Mouse (Mus musculus) olfactory bulb, adult 2 months (tissue): Measurements from ENCODE around the gene Ndufa11. TPM values are rescaled to one million over a fixed set of nuclear protein-coding genes. Genes with fewer than 3 reads are reported as not detected.

Source experiments
- H3K27ac ChIP-seq: fragments of 200-500 bp; 2 replicates; pipeline ENCODE4 v1.5.1; 2012; ENCODE audit warnings: low read depth, low read length; ENCODE audit not compliant: insufficient read depth
- H3K4me1 ChIP-seq: fragments of 200-500 bp; 2 replicates; pipeline ENCODE4 v1.6.1; 2012; ENCODE audit warnings: low read length; ENCODE audit not compliant: control insufficient read depth, insufficient read depth
- H3K4me3 ChIP-seq: fragments of 200-500 bp; 2 replicates; pipeline ENCODE4 v1.5.1; 2012; ENCODE audit warnings: mild to moderate bottlenecking, low read depth, low read length, moderate library complexity; ENCODE audit not compliant: insufficient read depth
- CTCF ChIP-seq: fragments of 200-500 bp; IDR thresholded peaks from 2 replicates; pipeline ENCODE4 v1.5.1; 2012; ENCODE audit warnings: low read depth, mild to moderate bottlenecking, low read length, moderate library complexity; ENCODE audit not compliant: insufficient read depth
- POLR2A ChIP-seq: fragments of 200-500 bp; IDR thresholded peaks from 2 replicates; pipeline ENCODE4 v1.6.1; 2012; ENCODE audit warnings: mild to moderate bottlenecking, low read depth, low read length, moderate library complexity; ENCODE audit not compliant: insufficient read depth
- WGBS: fragments of 180-500 bp; shearing (Covaris S2); methylation state at CpG from one replicate; pipeline ENCODE4 v1.1.7; 2018; 5-methylcytosine and 5-hydroxymethylcytosine counted together
- polyA plus RNA-seq: library from polyadenylated mRNA; stranded (reverse); fragments of >200 nt; gene quantifications from 2 replicates; pipeline ENCODE4 v1.2.4, GENCODE M21; 2012; ENCODE audit warnings: low replicate concordance; ENCODE audit not compliant: missing spikeins, insufficient read depth, insufficient read length

Ndufa11 gene
- polyA plus RNA-seq, 1 experiment: not detected

DNA sequence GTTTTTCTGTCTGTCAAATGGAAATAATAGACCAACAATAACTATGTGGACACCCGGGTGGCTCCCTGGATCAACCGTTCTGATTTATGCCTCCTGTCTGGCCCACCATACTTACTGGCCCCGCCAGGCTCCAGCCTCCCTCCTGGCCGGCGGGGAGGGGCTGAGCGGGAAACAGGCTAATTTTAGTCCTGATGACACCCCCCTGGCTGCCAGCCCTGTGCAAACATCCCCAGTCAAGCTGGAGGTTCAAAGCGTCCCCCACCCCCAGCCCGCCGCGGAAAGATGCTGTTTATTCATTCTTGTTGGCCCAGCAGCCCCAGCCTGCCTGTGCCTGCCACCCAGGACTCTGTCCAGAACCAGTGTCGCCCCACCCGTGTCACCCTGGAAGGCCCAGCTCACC is 10.6 kb downstream of the Ndufa11 start:
- 7% methylated on average over 12 of the region's 12 CpGs for WGBS
- peaks cover 28% of the 10 kb centered on the region for H3K4me1 ChIP-seq
- H3K27ac ChIP-seq: no peak overlapping the region
- H3K4me3 ChIP-seq: no peak overlapping the region
- no peak for TF ChIP-seq CTCF

DNA sequence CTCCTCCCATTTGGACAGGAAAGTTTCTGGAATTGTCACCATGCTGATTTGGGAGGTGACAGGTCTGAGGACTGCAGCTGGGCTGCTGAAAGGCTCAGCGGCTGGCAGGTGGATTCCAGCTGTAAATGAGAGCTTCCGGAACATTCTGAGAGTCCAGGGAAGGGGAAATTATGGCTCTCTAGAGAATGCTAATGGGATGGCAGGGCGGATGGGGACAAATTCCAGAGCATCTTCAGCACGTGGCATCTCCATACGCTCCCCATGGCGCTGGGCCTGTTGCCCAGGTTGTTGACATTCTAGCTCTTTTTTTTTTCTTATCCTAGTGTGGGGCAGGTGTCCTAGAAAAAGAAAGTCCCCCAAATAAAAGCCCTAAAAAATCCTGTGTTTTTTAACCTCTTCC is 11.6 kb downstream of the Ndufa11 start:
- peaks cover 27% of the 10 kb centered on the region for H3K4me1 ChIP-seq
- 28% methylated on average over 6 of the region's 6 CpGs for WGBS
- H3K27ac ChIP-seq: no peak overlapping the region
- TF ChIP-seq POLR2A (no peak), CTCF (no peak)
- H3K4me3 ChIP-seq: no peak overlapping the region

DNA sequence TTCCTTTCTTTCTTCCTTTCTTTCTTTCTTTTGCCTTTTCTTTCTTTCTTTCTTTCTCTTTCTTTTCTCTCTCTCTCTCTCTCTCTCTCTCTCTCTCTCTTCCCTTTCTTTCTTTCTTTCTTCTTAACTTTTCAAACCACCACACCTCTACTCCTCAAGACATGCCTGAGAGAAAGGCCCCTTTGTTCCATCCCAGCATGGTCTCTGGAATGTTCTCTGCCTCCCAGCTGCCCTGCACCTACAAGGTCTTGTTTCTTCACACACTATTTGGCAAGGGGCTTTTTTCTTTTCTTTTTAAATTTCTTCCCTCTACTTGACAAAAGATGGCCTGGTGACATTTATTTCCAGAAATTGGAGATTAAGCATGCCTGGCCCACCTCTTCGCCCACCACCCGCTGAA is 12.1 kb downstream of the Ndufa11 start:
- Histone ChIP-seq H3K4me1 (peaks cover 27% of the 10 kb centered on the region), H3K4me3 (no peak overlapping the region), H3K27ac (no peak overlapping the region)
- WGBS: 21% methylated on average over 2 of the region's 2 CpGs
- TF ChIP-seq POLR2A (no peak), CTCF (no peak)

DNA sequence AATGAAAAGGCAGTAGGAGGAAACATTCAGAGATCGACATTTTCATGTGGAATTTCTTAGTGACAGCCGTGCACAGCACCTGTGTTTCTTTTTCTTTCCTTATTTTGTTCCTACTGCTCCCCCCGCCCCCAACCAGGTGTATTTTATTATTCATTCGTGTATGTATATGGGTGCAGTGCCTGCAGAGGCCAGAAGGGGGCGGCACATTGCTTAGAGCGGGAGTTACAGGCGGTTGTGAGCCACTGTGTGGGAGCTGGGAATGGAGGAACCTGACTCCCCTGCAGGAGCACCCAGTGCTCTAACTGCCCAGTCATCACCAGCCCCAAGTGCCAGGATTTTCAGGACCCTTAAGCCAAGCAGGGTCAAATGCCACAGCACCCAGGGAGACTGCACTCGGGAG is 19.0 kb downstream of the Ndufa11 start:
- no peak overlapping the region for H3K27ac ChIP-seq

DNA sequence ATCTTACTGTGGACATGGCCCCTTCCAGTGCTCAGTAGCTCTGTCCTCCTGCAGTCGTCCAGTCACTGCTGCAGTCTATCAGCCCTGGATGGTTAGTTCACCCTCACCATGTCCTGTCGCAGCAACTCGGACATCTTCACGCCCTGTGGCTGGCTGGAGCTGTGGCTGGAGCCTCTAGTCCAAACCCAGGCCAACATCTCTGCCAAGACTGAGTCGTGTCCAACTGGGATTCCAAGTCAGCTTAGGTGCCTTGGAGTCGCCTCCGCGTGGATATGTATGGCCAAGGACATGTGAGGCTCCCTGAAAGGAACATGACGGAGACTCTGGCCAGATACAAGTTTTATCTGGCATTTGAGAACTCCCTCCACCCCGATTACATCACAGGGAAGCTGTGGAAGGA is 20.7 kb downstream of the Ndufa11 start:
- Histone ChIP-seq H3K4me1 (no peaks in the 10 kb centered on the region), H3K27ac (no peak overlapping the region), H3K4me3 (no peak overlapping the region)
- WGBS: 84% methylated on average over 10 of the region's 10 CpGs
- TF ChIP-seq POLR2A: no peak
- TF ChIP-seq CTCF: no peak

More for the DNA sequence above, 19.0 kb downstream of the Ndufa11 start:
- H3K4me3 ChIP-seq: no peak overlapping the region
- TF ChIP-seq CTCF: no peak
- TF ChIP-seq POLR2A: no peak
- WGBS: 45% methylated on average over 8 of the region's 8 CpGs
- H3K4me1 ChIP-seq: no peaks in the 10 kb centered on the region

DNA sequence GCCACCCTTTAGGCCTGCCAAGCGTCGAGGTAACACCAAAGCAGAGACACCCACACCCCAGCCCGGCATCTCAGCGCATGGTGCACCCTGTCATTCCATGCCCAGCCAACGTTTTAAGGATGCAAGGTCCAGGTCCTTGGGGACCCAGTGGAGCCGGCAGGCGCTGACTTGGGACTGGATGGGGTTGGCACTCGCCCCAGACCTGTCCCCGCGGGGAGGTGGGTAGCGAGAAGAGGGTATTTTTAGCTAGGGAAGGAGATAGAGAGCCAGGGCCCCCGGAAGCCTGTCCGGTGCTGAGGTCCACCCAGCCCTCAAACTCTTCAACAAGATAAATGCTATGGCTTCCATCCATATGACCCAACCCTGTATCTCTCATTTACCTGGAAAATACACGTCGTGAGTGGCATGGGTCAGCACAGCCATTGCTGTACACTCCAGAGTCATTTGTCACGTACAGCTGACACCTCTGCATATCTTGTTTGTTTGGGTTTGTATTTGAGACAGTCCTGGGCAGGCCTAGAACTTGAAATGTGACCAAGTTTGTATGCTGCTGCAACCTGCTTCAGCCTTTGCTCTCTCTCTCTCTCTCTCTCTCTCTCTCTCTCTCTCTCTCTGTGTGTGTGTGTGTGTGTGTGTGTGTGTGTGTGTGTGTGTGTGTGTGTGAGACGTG is 22.7 kb downstream of the Ndufa11 start:
- TF ChIP-seq POLR2A (no peak), CTCF (no peak)
- 81% methylated on average over 17 of the region's 17 CpGs for WGBS
- Histone ChIP-seq H3K27ac (no peak overlapping the region), H3K4me1 (no peaks in the 10 kb centered on the region), H3K4me3 (no peak overlapping the region)

DNA sequence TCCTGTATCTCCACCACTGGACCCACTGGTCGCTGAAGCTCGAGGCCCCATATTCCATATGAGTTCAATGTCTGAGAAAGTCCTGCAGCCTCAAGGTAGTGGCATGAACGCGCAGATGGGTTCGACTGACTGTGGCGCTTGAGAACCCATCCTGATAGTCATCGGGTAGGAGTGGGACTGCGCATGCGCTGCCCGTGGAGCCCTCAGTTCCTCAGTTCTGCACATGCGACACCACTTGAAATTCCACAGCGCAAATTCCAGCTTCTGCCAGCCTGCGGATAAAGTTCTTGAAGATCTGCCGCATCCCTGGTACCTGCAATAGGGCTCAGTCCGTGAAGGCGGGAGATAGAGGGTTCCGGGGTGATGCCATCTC is 23.2 kb downstream of the Ndufa11 start:
- TF ChIP-seq POLR2A: no peak
- no peak for TF ChIP-seq CTCF
- Histone ChIP-seq H3K4me1 (no peaks in the 10 kb centered on the region), H3K4me3 (no peak overlapping the region), H3K27ac (no peak overlapping the region)
- 89% methylated on average over 17 of the region's 17 CpGs for WGBS

DNA sequence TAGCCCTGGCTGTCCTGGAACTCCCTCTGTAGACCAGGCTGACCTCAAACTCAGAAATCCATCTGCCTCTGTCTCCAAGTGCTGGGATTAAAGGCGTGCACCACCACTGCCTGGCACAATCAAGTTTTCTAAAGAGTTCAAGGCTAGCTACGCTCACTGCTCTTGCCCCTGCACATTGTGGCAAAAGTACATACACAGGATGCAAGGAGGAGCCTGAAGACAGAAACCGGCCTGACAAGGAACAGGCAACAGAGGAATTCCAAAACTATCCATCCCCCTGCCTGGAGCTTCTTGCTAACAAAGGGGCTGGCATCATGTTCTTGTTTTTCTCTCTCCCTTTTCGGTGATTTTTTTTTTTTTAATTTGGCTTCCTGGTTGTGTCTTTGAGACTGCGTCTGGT is 26.6 kb downstream of the Ndufa11 start:
- Histone ChIP-seq H3K4me3 (no peak overlapping the region), H3K27ac (no peak overlapping the region), H3K4me1 (no peaks in the 10 kb centered on the region)
- no peak for TF ChIP-seq CTCF
- TF ChIP-seq POLR2A: no peak
- WGBS: 57% methylated on average over 5 of the region's 5 CpGs

DNA sequence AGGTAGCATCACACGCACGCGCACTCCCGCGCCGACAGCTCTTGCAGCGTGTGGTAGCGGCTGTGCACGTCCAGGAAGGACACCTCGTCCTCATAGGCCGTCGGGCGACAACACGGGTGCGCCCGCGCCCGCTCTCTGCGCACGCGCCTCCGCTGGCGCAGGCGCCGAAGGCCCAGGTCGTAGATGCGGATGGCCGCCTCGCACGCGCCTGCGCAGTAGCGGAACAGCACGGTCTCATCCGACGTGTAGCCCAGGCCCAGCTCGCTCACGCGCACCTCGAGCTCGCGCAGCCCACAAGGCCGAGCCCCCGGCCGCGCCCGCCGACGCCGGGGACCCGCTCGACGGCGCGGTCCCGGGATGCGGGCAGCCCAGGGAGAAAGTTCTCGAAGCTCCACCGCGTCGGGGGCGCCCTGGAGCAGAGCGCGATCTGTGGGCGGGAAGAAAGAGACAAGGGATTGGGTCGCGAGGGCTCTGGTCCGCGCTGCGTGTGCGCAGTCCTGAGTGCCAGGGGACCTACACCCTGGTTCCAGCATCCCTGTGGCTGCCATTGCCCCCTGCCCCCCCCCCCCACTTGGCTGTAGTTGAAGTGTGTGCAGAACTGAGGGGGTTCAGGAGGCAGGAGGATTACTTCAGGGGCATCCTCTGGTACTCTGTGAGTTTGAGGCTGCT is 34.0 kb downstream of the Ndufa11 start:
- 26% methylated on average over 71 of the region's 71 CpGs for WGBS

More for the DNA sequence above, 34.0 kb downstream of the Ndufa11 start:
- H3K4me3 ChIP-seq: peak overlapping the region; percentile 40
- no peaks in the 10 kb centered on the region for H3K4me1 ChIP-seq
- H3K27ac ChIP-seq: no peak overlapping the region
- no peak for TF ChIP-seq POLR2A
- TF ChIP-seq CTCF: no peak
